Mouse (Mus musculus): ENCODE measurements around the gene Pcbp4.
A peak's percentile ranks its signal among the peaks of the same experiment; 100 is the strongest.
"Not testable (repeated sequence)": the region's sequence is repeated elsewhere in the genome, so short reads cannot be mapped to it uniquely, and the experiment has no call there.

The Pcbp4 gene

DNA sequence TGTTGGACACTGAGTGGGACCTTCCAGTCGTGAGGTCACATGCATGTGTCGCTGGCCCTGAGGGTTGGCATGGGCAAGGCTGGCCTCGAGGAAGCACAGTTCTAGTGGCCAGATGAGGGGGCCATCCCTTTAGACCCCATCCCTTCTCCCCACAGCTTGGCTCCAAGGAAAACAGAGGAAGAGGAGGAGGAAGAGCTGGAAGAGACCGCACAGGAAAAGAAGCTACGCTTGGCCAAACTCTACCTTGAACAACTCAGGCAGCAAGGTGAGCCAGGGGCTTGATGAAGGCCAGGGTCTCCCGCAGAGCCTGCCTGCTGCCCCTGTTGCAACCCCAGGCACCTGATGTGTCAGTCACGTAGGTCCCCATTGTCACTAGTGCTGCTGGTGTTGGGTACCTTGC, 27.4 kb downstream of the Pcbp4 start:
- DNase-seq (ENCODE audit: low read depth, low spot score), result no peak

GRCm38 (mm10) chr9:106481075-106481474, 28.0 kb downstream of the Pcbp4 start:
- DNase-seq (ENCODE audit: low read depth, low spot score), result no peak

- DNase-seq (ENCODE audit: low read depth, low spot score), result no peak
Observed at GRCm38 (mm10) chr9:106481676-106482075, 28.6 kb downstream of the Pcbp4 start.

DNA sequence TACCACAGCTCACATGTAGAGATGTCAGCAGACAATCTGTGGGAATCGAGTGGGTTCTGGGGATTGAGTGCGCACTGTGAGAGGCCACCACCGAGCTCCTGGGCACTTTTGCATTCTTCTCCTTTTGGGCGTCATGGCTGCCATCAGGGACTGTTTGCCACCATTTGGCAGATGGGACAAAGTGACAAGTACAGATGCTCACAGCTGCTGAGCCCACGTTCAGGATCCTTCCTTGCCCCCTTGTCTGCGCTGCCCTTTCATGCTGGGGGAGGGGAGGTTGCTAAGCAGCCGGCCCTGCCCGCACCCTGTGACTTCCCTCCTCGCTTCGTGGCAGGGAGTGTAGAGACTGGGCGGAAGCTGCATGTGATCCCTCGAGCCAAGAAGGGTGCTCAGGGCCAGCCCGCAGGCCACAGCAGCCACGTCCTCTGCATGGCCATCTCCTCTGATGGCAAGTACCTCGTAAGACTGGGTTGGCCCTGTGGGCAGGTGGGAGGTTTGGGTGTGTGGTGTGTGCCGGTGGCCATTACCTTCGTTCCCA, 29.6 kb downstream of the Pcbp4 start:
- DNase-seq (ENCODE audit: low read depth, low spot score), result no peak

DNA sequence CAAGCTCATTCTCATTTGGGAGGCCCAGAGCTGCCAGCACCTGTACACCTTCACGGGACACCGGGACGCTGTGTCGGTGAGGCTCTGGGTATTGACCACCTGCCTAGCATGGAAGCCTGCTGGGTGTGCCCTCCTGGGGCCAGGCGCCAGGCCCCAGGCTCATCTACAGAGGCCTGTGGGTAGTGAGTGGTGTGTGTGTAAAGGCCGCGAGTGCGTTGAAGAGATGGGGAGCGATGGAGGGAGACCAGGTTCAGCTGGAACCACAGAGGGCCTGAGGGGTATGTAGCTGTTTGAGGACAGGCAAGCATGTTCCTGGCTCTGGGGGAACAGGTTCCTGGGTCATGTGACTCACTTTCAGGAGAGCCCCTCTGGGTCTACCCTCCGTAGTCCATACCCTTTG, 30.0 kb downstream of the Pcbp4 start:
- DNase-seq (ENCODE audit: low read depth, low spot score), result no peak

- no peak for DNase-seq (ENCODE audit: low read depth, low spot score)
Observed at GRCm38 (mm10) chr9:106483606-106484005, 30.5 kb downstream of the Pcbp4 start.

- DNase-seq (ENCODE audit: low read depth, low spot score), result no peak
Observed at GRCm38 (mm10) chr9:106485076-106485475, 32.0 kb downstream of the Pcbp4 start.

DNA sequence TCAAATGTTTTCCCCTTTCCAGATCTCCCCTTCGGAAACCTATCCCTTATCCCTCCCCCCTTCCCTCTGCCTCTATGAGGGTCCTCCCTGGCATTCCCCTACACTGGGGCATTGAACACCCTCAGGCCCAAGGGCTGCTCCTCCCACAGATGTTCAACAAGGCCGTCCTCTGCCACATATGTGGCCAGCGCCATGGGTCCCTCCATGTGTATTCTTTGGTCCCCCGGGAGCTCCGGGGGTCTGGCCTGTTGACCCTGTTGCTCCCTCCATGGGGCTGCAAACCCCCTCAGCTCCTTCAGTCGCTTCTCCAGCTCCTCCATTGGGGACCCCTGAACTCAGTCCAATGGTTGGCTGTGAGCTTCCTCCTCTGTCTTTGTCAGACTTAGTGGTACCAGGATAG, 34.5 kb downstream of the Pcbp4 start:
- DNase-seq (ENCODE audit: low read depth, low spot score), result not testable (repeated sequence)

DNA sequence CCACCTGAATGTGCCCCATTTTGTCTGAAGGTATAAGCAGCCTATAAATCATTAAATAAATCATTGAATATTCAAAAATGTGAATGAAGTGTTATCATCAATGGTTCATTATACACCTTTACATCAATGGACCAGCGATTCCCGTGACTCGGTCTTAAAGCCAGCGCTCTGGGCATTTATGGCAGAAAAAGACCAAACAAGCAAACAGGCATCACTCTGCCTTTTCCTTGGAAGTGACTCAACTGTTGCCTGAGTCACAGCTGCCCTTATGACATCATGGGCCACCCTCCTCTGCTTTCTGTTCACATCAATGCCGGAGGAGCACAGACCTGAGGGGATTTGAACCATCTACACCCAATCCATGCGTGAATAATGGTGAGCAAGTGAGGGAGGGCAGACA, 46.6 kb downstream of the Pcbp4 start, which contains the start of gene Iqcf1:
Iqcf1 (plus strand) TSS at position 301 of the 400 bp plus-strand sequence.
- DNase-seq (ENCODE audit: low read depth, low spot score), result no peak

GRCm38 (mm10) chr9:106501846-106502245, 48.8 kb downstream of the Pcbp4 start:
- no peak for DNase-seq (ENCODE audit: low read depth, low spot score)

DNA sequence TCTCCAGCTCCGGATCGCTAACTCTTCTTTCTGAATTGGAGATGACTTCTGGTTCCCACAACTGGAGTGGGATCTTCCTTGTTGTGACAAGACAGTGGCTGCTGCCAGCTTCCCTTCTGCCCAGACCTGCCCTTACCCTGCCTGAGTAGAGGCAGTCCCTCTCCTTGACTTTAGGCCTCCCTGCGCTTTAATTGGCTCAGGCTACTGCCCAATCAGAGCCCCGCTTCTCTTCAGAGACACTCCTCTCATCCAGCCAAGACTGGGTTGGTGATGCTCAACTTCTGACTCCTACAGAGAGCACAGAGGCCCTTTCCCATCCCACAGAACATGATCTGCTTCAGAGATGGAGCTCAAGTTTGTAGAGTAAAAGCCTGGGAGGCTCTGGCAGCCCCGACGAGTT, 51.2 kb downstream of the Pcbp4 start:
- DNase-seq (ENCODE audit: low read depth, low spot score), result no peak

DNA sequence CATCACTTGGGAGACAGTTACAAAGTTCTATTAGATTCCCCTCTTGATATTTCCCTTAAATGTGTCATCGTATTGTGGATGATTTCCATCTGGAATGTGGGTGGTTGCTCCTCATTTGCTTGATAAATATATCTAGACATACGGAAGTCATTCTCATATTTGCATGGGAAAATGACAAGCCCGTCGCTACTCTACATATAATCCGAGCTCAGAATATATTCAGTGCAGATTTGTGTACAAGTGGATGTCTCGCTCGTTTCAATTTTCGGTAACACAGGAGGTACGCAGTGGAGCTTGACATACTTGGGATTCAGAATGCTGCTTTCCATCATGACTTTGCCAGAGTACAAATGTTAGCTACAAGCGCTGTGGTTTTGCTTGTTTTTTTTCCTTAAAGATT, 56.3 kb downstream of the Pcbp4 start:
- DNase-seq (ENCODE audit: low read depth, low spot score), result peak; percentile 8

DNA sequence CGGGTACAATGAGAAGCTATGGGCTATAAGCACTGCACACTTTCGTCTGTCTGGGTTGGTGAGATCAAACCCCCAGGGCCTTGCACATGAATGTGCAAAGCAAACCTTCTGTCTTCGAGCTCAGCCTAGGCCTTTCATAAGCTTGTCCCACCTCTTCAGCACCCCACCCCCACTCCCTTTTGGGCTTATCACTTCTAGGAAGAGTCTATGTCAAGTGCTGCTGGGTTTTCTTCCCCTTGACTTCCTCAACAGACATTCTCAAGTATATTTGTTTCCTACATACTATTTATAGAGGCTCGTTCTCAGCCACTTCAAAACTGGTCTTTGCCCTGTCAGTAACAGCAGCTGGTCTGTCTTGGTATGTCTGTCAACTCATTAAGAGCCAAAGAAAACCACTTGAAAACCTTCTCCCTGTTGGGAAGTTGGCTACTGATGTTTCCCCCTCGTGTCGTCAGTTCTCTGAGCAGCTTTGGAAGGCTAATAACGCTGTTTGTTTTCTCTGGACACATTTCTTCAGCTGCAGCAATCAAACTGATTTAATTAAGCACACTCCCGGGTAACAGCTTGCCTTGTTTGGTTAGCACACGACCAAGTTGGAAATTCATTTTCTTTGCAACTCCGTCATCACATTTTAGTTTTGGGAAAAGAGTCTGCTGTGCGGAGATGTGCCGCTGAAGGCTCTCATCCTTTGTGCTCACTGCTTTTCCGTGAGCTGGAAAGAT, 59.8 kb downstream of the Pcbp4 start:
- DNase-seq (ENCODE audit: low read depth, low spot score), result peak; percentile 42

DNA sequence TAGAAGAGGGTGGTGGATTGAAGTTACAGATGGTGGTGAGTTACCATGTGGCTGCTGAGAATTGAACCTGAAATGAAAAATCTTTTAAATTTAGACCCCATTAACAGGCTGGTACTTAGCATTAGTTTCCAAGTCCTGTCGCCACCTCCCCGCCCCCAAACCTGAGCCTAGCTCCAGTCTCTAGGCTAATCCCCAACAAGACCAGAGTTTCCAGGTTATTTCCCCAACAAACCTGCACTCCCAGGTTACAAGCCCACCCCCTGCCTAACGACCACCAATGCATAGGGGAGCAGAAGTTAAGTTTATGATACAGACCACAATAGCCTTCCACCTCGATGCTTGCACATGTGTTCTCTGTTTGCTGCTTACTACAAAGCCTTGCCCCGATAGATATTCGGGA, 60.5 kb downstream of the Pcbp4 start:
- no peak for DNase-seq (ENCODE audit: low read depth, low spot score)

Measured in brain, embryonic 18.5 days (tissue).